Mouse (Mus musculus): ENCODE data around the gene Fam102a. TPM values are rescaled to one million over a fixed set of nuclear protein-coding genes. Genes with fewer than 3 reads are reported as not detected.
A peak's percentile ranks its signal among the peaks of the same experiment; 100 is the strongest.

Gene Fam102a
- polyA plus RNA-seq, 1 experiment from 2014 or later = 13.1 TPM

GRCm38 (mm10) chr2:32556019-32556418 is 20.9 kb downstream of the Fam102a start:
- 84% methylated on average over 7 of the region's 7 CpGs for WGBS
- H3K4me1 ChIP-seq (ENCODE audit: control insufficient read depth, insufficient read depth, low read length) = peaks cover 23% of the 10 kb centered on the region
- ATAC-seq (ENCODE audit: insufficient read depth, low FRiP score, low TSS enrichment) = no peak

GRCm38 (mm10) chr2:32559570-32559969 is 24.4 kb downstream of the Fam102a start:
- Histone ChIP-seq H3K9ac (ENCODE audit: low read length) (peak overlapping the region; percentile 38), H3K9me3 (ENCODE audit: control insufficient read depth, low read length) (no peaks in the 10 kb centered on the region), H3K36me3 (ENCODE audit: control insufficient read depth, insufficient read depth, low read length) (peaks cover 5% of the 10 kb centered on the region; the same call in 1 of the 2 replicates), H3K4me3 (ENCODE audit: low read depth, low read length) (no peak overlapping the region), H3K27ac (ENCODE audit: low read depth, low read length) (peak overlapping the region; percentile 92), H3K4me1 (ENCODE audit: control insufficient read depth, insufficient read depth, low read length) (peaks cover 23% of the 10 kb centered on the region), H3K4me2 (ENCODE audit: low read depth) (no peak overlapping the region; the same call in 1 of the 2 replicates), H3K27me3 (ENCODE audit: control insufficient read depth, insufficient read depth, low read length) (no peaks in the 10 kb centered on the region)
- peak; percentile 94 for ATAC-seq (ENCODE audit: insufficient read depth, low FRiP score, low TSS enrichment)
- 35% methylated on average over 5 of the region's 5 CpGs for WGBS
- DNase-seq (ENCODE audit: low spot score) = peak; percentile 77

More at GRCm38 (mm10) chr2:32556019-32556418, 20.9 kb downstream of the Fam102a start:
- DNase-seq (ENCODE audit: low spot score) = no peak
- H3K9ac ChIP-seq (ENCODE audit: low read length) = no peak overlapping the region
- no peaks in the 10 kb centered on the region for H3K9me3 ChIP-seq (ENCODE audit: control insufficient read depth, low read length)
- H3K36me3 ChIP-seq (ENCODE audit: control insufficient read depth, insufficient read depth, low read length) = no peaks in the 10 kb centered on the region
- H3K4me2 ChIP-seq (ENCODE audit: low read depth) = no peak overlapping the region
- no peak overlapping the region for H3K4me3 ChIP-seq (ENCODE audit: low read depth, low read length)
- H3K27ac ChIP-seq (ENCODE audit: low read depth, low read length) = 0 out of 2 replicates have a peak overlapping the region, but pooled peaks have one; percentile 10
- no peaks in the 10 kb centered on the region for H3K27me3 ChIP-seq (ENCODE audit: control insufficient read depth, insufficient read depth, low read length)

- Histone ChIP-seq H3K9ac (ENCODE audit: low read length) (no peak overlapping the region), H3K27me3 (ENCODE audit: control insufficient read depth, insufficient read depth, low read length) (no peaks in the 10 kb centered on the region), H3K9me3 (ENCODE audit: control insufficient read depth, low read length) (no peaks in the 10 kb centered on the region), H3K36me3 (ENCODE audit: control insufficient read depth, insufficient read depth, low read length) (peaks cover 15% of the 10 kb centered on the region), H3K27ac (ENCODE audit: low read depth, low read length) (no peak overlapping the region), H3K4me1 (ENCODE audit: control insufficient read depth, insufficient read depth, low read length) (peaks cover 5% of the 10 kb centered on the region), H3K4me2 (ENCODE audit: low read depth) (no peak overlapping the region), H3K4me3 (ENCODE audit: low read depth, low read length) (no peak overlapping the region)
- DNase-seq (ENCODE audit: low spot score) (peak; percentile 72), ATAC-seq (ENCODE audit: insufficient read depth, low FRiP score, low TSS enrichment) (no peak)
- 50% methylated on average over 4 of the region's 4 CpGs for WGBS
Measured at GRCm38 (mm10) chr2:32566536-32567063, 31.5 kb downstream of the Fam102a start.

- Histone ChIP-seq H3K27me3 (ENCODE audit: control insufficient read depth, insufficient read depth, low read length) (no peaks in the 10 kb centered on the region), H3K9me3 (ENCODE audit: control insufficient read depth, low read length) (no peaks in the 10 kb centered on the region), H3K36me3 (ENCODE audit: control insufficient read depth, insufficient read depth, low read length) (peaks cover 13% of the 10 kb centered on the region), H3K4me1 (ENCODE audit: control insufficient read depth, insufficient read depth, low read length) (peaks cover 5% of the 10 kb centered on the region), H3K4me2 (ENCODE audit: low read depth) (no peak overlapping the region), H3K4me3 (ENCODE audit: low read depth, low read length) (no peak overlapping the region), H3K9ac (ENCODE audit: low read length) (no peak overlapping the region), H3K27ac (ENCODE audit: low read depth, low read length) (no peak overlapping the region)
- DNase-seq (ENCODE audit: low spot score) (no peak), ATAC-seq (ENCODE audit: insufficient read depth, low FRiP score, low TSS enrichment) (no peak)
- WGBS = 83% methylated on average over 5 of the region's 5 CpGs
Measured at GRCm38 (mm10) chr2:32568149-32568548, 33.0 kb downstream of the Fam102a start.

- DNase-seq (ENCODE audit: low spot score) (no peak), ATAC-seq (ENCODE audit: insufficient read depth, low FRiP score, low TSS enrichment) (no peak)
- H3K27ac ChIP-seq (ENCODE audit: low read depth, low read length) = no peak overlapping the region
- H3K9me3 ChIP-seq (ENCODE audit: control insufficient read depth, low read length) = no peaks in the 10 kb centered on the region
- H3K27me3 ChIP-seq (ENCODE audit: control insufficient read depth, insufficient read depth, low read length) = no peaks in the 10 kb centered on the region
- peaks cover 13% of the 10 kb centered on the region for H3K36me3 ChIP-seq (ENCODE audit: control insufficient read depth, insufficient read depth, low read length)
- H3K9ac ChIP-seq (ENCODE audit: low read length) = no peak overlapping the region
- no peak overlapping the region for H3K4me2 ChIP-seq (ENCODE audit: low read depth)
- peaks cover 5% of the 10 kb centered on the region for H3K4me1 ChIP-seq (ENCODE audit: control insufficient read depth, insufficient read depth, low read length)
- no peak overlapping the region for H3K4me3 ChIP-seq (ENCODE audit: low read depth, low read length)
- WGBS = 92% methylated on average over 3 of the region's 3 CpGs
Measured at GRCm38 (mm10) chr2:32568941-32569340, 33.8 kb downstream of the Fam102a start.

- ATAC-seq (ENCODE audit: insufficient read depth, low FRiP score, low TSS enrichment) (peak; percentile 72), DNase-seq (ENCODE audit: low spot score) (peak; percentile 89)
- peaks cover 6% of the 10 kb centered on the region; the same call in 1 of the 2 replicates for H3K36me3 ChIP-seq (ENCODE audit: control insufficient read depth, insufficient read depth, low read length)
- peak within 1 kb of the TSS; percentile 64 for H3K9ac ChIP-seq (ENCODE audit: low read length)
- H3K4me2 ChIP-seq (ENCODE audit: low read depth) = peak within 1 kb of the TSS; percentile 82
- H3K27me3 ChIP-seq (ENCODE audit: control insufficient read depth, insufficient read depth, low read length) = no peaks in the 10 kb centered on the region
- 2% methylated on average over 36 of the region's 36 CpGs for WGBS
- peaks cover 7% of the 10 kb centered on the region for H3K4me1 ChIP-seq (ENCODE audit: control insufficient read depth, insufficient read depth, low read length)
- no peaks in the 10 kb centered on the region for H3K9me3 ChIP-seq (ENCODE audit: control insufficient read depth, low read length)
- H3K4me3 ChIP-seq (ENCODE audit: low read depth, low read length) = peak within 1 kb of the TSS; percentile 66
- no peak within 1 kb of the TSS for H3K27ac ChIP-seq (ENCODE audit: low read depth, low read length)
Measured at GRCm38 (mm10) chr2:32570698-32571494, 35.8 kb downstream of the Fam102a start, which contains the start of gene Dpm2. Dpm2 (plus strand) TSS chr2:32570858.

- peaks cover 6% of the 10 kb centered on the region; the same call in 1 of the 2 replicates for H3K36me3 ChIP-seq (ENCODE audit: control insufficient read depth, insufficient read depth, low read length)
- DNase-seq (ENCODE audit: low spot score) (no peak), ATAC-seq (ENCODE audit: insufficient read depth, low FRiP score, low TSS enrichment) (no peak)
- H3K4me3 ChIP-seq (ENCODE audit: low read depth, low read length) = no peak overlapping the region
- no peak overlapping the region for H3K9ac ChIP-seq (ENCODE audit: low read length)
- no peak overlapping the region for H3K27ac ChIP-seq (ENCODE audit: low read depth, low read length)
- no peak overlapping the region for H3K4me2 ChIP-seq (ENCODE audit: low read depth)
- no peaks in the 10 kb centered on the region for H3K9me3 ChIP-seq (ENCODE audit: control insufficient read depth, low read length)
- no peaks in the 10 kb centered on the region for H3K27me3 ChIP-seq (ENCODE audit: control insufficient read depth, insufficient read depth, low read length)
- H3K4me1 ChIP-seq (ENCODE audit: control insufficient read depth, insufficient read depth, low read length) = peaks cover 7% of the 10 kb centered on the region
- 89% methylated on average over 11 of the region's 11 CpGs for WGBS
Measured at GRCm38 (mm10) chr2:32572196-32572595, 37.1 kb downstream of the Fam102a start.

- H3K27ac ChIP-seq (ENCODE audit: low read depth, low read length) = no peak within 1 kb of the TSS
- no peaks in the 10 kb centered on the region for H3K9me3 ChIP-seq (ENCODE audit: control insufficient read depth, low read length)
- peak within 1 kb of the TSS; percentile 98 for H3K4me2 ChIP-seq (ENCODE audit: low read depth)
- ATAC-seq (ENCODE audit: insufficient read depth, low FRiP score, low TSS enrichment) (no peak), DNase-seq (ENCODE audit: low spot score) (no peak)
- no peaks in the 10 kb centered on the region for H3K36me3 ChIP-seq (ENCODE audit: control insufficient read depth, insufficient read depth, low read length)
- peak within 1 kb of the TSS; percentile 55 for H3K9ac ChIP-seq (ENCODE audit: low read length)
- peak within 1 kb of the TSS; percentile 37 for H3K4me3 ChIP-seq (ENCODE audit: low read depth, low read length)
- H3K27me3 ChIP-seq (ENCODE audit: control insufficient read depth, insufficient read depth, low read length) = peaks cover 13% of the 10 kb centered on the region; the same call in 1 of the 2 replicates
- WGBS = 80% methylated on average over 6 of the region's 6 CpGs
- H3K4me1 ChIP-seq (ENCODE audit: control insufficient read depth, insufficient read depth, low read length) = peaks cover 7% of the 10 kb centered on the region
Measured at GRCm38 (mm10) chr2:32574497-32574896, 39.4 kb downstream of the Fam102a start, which contains the start of gene Pip5kl1. Pip5kl1 (plus strand) TSS chr2:32574797.
